Comparison of ENCODE assay signal across 9 mouse cellular contexts in genomic region chr12:25785646-25786606, GRCm38 (mm10).
DNase-seq lines count a peak whose midpoint lies in the region; ATAC-seq and TF ChIP-seq lines count a peak whose summit lies in the region.
"Had no signal": no experiment of that assay in that cellular context is flagged by ENCODE, and none has a peak within 500 bp of the region (broad histone marks: within the 10 kb centered on the region; RNA-seq: fewer than 3 reads in every experiment).

No protein-coding gene starts in this region.

- no peaks in the 10 kb centered on the region for H3K4me1 ChIP-seq in intestine, embryonic 15.5 days (replicated peaks)
- H3K4me1 ChIP-seq in intestine, postnatal 0 days (replicated peaks; ENCODE audit: control insufficient read depth, insufficient read depth, low read length), result no peaks in the 10 kb centered on the region
- no peaks in the 10 kb centered on the region for H3K4me1 ChIP-seq in forebrain, embryonic 16.5 days (replicated peaks; ENCODE audit: control insufficient read depth, insufficient read depth, low read length)
- peaks cover 9% of the 10 kb centered on the region; the same call in 1 of the 2 replicates for H3K4me1 ChIP-seq in forebrain, embryonic 10.5 days
- H3K4me1 ChIP-seq: neural tube, embryonic 13.5 days had no signal

- no peak overlapping the region for H3K27ac ChIP-seq in intestine, embryonic 15.5 days
- H3K27ac ChIP-seq in intestine, postnatal 0 days (ENCODE audit: low read depth, low read length), result no peak overlapping the region
- no peak overlapping the region for H3K27ac ChIP-seq in forebrain, embryonic 16.5 days (ENCODE audit: low read length)
- no peak overlapping the region for H3K27ac ChIP-seq in forebrain, embryonic 10.5 days
- H3K27ac ChIP-seq: neural tube, embryonic 13.5 days had no signal

- no peak for TF ChIP-seq CTCF in intestine, postnatal 0 days (IDR thresholded peaks at IDR 0.05; ENCODE audit: low read depth)

- no peaks in the 10 kb centered on the region for H3K36me3 ChIP-seq in intestine, embryonic 15.5 days
- H3K36me3 ChIP-seq in intestine, postnatal 0 days (ENCODE audit: control insufficient read depth, insufficient read depth), result no peaks in the 10 kb centered on the region
- H3K36me3 ChIP-seq in forebrain, embryonic 16.5 days (ENCODE audit: control insufficient read depth, insufficient read depth), result no peaks in the 10 kb centered on the region
- H3K36me3 ChIP-seq in forebrain, embryonic 10.5 days (replicated peaks), result no peaks in the 10 kb centered on the region
- H3K36me3 ChIP-seq: neural tube, embryonic 13.5 days had no signal

- no peak overlapping the region for H3K4me3 ChIP-seq in intestine, embryonic 15.5 days (replicated peaks)
- no peak overlapping the region for H3K4me3 ChIP-seq in intestine, postnatal 0 days (ENCODE audit: low read depth, low read length)
- no peak overlapping the region for H3K4me3 ChIP-seq in forebrain, embryonic 16.5 days (replicated peaks; ENCODE audit: low read length)
- no peak overlapping the region for H3K4me3 ChIP-seq in forebrain, embryonic 10.5 days
- H3K4me3 ChIP-seq: neural tube, embryonic 13.5 days had no signal

- H3K27me3 ChIP-seq in intestine, embryonic 15.5 days (replicated peaks), result no peaks in the 10 kb centered on the region
- no peaks in the 10 kb centered on the region for H3K27me3 ChIP-seq in intestine, postnatal 0 days (replicated peaks; ENCODE audit: control insufficient read depth, insufficient read depth, low read length)
- no peaks in the 10 kb centered on the region for H3K27me3 ChIP-seq in forebrain, embryonic 16.5 days (replicated peaks; ENCODE audit: control insufficient read depth, insufficient read depth, low read length)
- no peaks in the 10 kb centered on the region for H3K27me3 ChIP-seq in forebrain, embryonic 10.5 days (ENCODE audit: poor library complexity, severe bottlenecking)
- H3K27me3 ChIP-seq: neural tube, embryonic 13.5 days had no signal

- no peak overlapping the region for H3K9ac ChIP-seq in intestine, embryonic 15.5 days
- no peak overlapping the region for H3K9ac ChIP-seq in intestine, postnatal 0 days (ENCODE audit: low read depth, low read length)
- no peak overlapping the region for H3K9ac ChIP-seq in forebrain, embryonic 16.5 days (replicated peaks; ENCODE audit: low read depth, low read length)
- H3K9ac ChIP-seq: neural tube, embryonic 13.5 days had no signal

- ATAC-seq in intestine, embryonic 15.5 days, result peak; percentile 67; the same call in 1 of the 2 replicates
- no peak for ATAC-seq in intestine, postnatal 0 days
- ATAC-seq in forebrain, embryonic 16.5 days, result no peak

- no peak overlapping the region for H3K4me2 ChIP-seq in intestine, embryonic 15.5 days (replicated peaks)
- H3K4me2 ChIP-seq in intestine, postnatal 0 days (replicated peaks; ENCODE audit: low read depth), result no peak overlapping the region
- no peak overlapping the region for H3K4me2 ChIP-seq in forebrain, embryonic 16.5 days (ENCODE audit: low read length)
- H3K4me2 ChIP-seq: neural tube, embryonic 13.5 days had no signal

- 60% methylated on average over 18 of the region's 18 CpGs for WGBS in intestine, embryonic 15.5 days
- 66% methylated on average over 18 of the region's 18 CpGs for WGBS in intestine, postnatal 0 days
- WGBS in forebrain, embryonic 16.5 days, result 79% methylated on average over 18 of the region's 18 CpGs
- 87% methylated on average over 18 of the region's 18 CpGs for WGBS in forebrain, embryonic 10.5 days

- H3K9me3 ChIP-seq in intestine, embryonic 15.5 days, result no peaks in the 10 kb centered on the region
- H3K9me3 ChIP-seq in intestine, postnatal 0 days (ENCODE audit: control insufficient read depth), result no peaks in the 10 kb centered on the region
- no peaks in the 10 kb centered on the region for H3K9me3 ChIP-seq in forebrain, embryonic 16.5 days (ENCODE audit: control insufficient read depth, low read length)
- H3K9me3 ChIP-seq in forebrain, embryonic 10.5 days, result no peaks in the 10 kb centered on the region
- H3K9me3 ChIP-seq: neural tube, embryonic 13.5 days had no signal

- DNase-seq in brain, adult 2 months (ENCODE audit: low read depth, low spot score), result peak; percentile 48
- peak; percentile 40 for DNase-seq in cerebellum, adult 9-10 months
- DNase-seq in lung, adult 18-20 months, result peak; percentile 75 to 79
- no peak for DNase-seq in thymus, postnatal 0 days (ENCODE audit: low spot score)
- no peak for DNase-seq in forebrain, embryonic 10.5 days (ENCODE audit: extremely low spot score, low spot score)

Comparison
In these comparisons a context has a peak if more than half of its experiments do, and no peak if none do; other contexts are left out.
1. DNase-seq: peak in brain, adult 2 months (single experiment), cerebellum, adult 9-10 months (single experiment) and lung, adult 18-20 months (2 of 2); none in thymus, postnatal 0 days (single experiment) and forebrain, embryonic 10.5 days (single experiment).